Mouse (Mus musculus) monocyte, adult 59 days (primary cell): ENCODE results near the gene Cog8. TPM values are rescaled to one million over a fixed set of nuclear protein-coding genes. Genes with fewer than 3 reads are reported as not detected.

Experiments used
- total RNA-seq, 2 experiments: library from RNA; stranded (reverse); gene quantifications; one replicate each; pipeline ENCODE4 v1.2.4; 2023

Cog8 gene
- 10 to 100 TPM; 24.4 to 24.9 TPM for total RNA-seq

DNA sequence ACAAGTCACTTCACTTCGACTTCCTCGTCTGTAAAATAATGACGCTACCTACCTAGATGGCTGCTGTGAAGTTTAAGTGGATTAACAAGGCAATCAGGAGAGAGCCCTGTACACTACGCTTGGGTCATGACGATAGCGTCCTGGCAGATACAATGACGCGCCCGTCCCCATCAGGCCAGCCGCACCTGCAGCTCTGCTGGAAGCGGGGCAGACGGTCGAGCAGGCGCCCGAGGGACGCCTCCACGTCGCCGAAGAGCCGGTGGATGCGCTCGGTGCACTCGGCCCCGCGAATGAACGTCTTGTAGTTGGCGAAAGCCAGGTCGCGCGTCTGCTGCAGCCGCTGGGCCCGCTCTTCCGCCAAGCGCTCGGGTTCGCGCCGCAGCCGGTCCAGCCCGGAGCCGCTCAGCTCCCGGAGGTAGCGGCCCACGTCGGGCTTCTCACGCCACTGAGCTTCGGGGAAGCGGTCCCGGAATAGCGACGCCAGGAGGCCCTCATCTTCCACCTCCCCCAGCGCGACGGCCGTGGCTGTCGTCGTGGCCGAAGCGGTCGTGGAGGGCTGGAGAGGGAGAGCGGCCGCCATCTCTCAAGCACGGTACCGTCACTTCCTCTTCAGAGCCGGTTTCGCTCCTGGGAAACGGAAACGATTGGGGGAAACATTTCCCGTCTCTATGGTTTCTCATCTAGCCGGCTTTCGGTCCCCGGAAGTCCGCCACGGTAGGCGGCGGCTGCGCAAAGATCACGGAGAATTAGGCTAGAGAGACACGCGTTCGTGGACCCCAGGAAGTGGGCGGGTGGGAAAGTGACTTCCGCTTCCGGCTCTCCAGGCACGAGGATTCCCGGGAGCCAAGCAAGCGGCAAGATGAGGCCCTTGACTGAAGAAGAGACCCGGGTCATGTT lies at the start of gene Cog8, which contains the start of gene Nip7:
Gene Cog8 (minus strand): TSS at position 614 of the 897 bp plus-strand sequence.
Gene Nip7 (plus strand): TSS at position 802 of the 897 bp plus-strand sequence.

DNA sequence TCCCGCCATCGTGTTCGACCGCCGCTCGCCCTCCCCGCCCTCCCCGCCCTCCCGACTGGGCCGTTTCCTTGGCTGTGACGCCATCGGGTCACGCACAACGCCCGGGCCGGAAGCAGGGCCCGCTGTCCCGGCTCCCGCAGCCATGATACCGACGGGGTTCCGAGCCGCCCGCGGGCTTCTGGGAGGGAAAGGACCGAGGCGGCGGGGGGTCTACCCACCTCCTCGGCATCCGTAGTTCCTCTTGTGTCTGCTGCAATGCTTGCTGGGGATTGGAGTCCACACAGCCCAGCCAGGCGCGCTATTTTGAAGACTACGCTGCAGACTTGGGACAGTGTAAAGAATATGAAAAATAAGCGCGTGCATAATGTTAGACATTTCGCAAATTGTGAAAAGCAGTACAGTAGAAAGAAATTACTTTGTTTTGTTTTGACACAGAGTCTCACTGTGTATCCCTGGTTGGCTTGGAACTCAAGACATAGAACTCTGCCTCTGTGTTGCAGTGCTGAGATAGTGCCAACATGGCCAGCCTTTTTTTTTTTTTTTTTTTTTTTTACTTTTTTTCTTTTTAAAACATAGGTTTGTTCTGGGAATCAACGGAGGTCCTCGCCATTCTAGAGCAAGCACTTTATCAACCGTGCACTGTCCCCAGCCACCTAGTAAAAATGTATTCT lies 40.0 kb upstream of the Cog8 start, which contains the start of gene Terf2:
Gene Terf2 (minus strand): TSS at position 182 of the 671 bp plus-strand sequence.

DNA sequence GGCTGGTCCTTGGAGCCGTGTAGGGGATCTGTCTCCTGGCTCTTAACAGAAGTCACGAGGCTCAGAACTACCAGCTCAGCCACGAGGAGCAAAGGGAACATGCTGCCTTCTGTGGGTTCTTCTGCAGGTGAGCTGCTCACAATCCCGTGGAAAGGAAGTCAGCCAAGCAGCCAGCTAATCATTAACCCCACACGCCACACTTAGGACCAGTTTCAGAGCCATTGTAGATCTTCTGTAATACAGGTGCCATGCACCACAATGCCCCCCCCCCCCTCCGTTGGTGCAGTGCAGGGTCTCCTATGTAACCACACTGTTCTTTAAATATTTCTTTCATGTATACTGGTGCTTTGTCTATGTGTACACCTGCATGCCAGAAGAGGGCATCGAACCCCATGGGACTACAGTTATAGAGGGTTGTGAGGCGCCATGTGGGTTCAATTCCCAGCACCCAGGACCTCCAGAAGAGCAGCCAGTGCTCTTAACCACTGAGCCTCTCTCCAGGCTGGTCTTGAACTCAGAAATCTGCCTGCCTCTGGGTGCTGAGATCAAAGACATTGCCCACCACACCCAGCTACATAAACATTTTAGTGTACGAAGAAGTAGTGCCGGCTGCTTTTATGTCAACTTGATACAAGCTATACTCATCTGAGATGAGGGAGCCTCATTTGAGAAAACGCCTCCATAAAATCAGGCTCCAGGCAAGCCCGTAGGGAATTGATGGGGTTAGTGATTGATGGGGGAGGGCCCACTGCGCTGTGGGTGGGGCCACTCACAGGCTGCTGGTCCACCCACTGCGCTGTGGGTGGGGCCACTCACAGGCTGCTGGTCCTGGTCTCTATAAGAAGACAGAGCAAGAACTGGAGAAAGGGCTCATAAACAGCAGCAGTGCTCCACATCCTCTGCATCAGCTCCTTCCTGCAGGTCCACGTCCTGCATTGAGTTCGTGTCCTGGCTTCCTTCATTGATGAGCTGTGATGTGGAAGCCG lies 9.3 kb upstream of the Cog8 start, which contains the start of gene Tmed6:
Gene Tmed6 (minus strand): TSS at position 134 of the 986 bp plus-strand sequence.

DNA sequence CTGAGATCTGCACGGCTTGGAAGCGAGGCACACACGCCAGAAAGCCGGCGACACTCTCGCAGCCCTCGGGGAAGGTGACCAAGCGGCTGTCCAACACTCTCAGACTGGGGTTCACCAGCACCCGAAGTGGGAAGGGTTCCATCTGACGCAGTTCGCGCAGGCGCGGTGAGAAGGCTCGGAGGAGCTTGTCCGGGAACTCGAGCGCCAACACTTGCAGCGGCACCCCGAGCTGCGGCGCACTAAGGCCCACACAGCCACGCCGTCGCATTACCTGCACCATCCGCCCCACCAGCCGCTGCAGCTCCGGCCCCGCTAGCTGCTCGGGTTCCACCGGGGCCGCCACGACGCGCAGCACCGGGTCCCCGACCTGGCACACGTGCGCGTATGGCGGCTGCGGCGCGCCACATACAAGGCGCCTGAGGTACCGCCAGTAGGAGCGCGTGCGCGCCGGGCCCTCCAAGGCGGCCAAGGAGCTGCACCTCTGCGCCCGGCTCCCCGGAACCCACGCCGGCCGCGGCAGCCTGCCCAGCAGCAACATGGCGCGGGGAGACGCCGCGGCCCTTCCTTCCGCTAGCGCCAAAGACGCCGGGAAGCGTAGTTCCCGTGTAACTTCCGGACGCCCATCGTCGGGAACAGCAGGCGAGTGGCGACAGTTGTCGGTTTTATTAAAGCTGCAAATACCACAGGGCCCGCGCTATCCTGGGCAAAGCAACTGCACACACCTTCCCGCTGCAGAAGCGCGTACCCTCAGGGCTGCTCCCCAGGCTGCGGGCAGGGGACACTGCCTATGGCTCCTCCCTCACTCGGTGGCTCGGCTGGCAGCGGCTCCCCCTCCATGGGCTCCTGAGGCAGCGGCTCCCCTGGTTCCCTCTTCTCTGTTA lies 8.2 kb downstream of the Cog8 start, which contains the start of gene Pdf:
Gene Pdf (minus strand): TSS at position 554 of the 881 bp plus-strand sequence.

DNA sequence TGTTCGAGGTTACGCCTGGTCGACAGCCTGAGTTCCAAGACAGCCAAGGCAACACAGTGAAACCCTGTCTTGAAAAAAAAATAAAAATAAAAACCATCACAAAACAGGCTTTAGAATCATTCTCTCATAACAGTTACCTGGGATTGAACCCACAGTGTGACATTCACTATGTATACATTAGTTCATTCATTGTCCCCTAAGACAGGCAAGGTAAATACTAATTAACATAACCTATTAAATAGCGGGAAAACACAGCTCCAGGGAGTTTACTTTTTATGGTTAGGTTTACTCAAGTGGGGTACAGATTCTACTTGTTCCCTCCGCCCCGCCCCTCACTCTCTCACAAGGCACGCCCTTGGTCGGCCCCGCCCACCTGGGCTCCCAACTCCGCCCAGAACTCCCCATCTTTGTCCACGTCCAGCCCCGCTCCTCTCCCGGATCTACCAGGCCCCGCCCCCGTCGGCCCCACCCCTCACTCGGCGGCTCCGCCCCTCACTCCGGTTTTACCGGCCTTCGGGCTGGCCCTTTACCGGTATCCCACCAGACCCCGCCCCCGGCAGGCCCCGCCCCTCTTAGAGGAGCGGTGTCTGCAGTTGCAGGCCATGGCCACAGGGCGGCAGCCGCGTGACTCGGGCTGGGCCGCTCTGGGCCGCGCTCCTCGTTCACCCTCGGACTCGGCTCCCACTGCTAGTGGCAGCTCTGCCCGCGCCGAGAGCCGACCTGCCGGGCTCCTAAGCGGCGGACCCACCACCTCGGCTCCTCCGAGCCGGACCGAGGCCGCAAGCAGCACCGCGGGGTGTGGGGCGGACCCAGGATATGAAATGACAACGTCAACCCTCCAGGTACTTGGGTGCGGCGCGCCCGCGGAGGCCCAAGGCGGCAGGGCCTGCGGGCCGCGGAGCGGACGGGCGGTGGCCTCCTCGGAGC lies 25.6 kb downstream of the Cog8 start, which contains the start of gene Vps4a:
Gene Vps4a (plus strand): TSS at position 573 of the 927 bp plus-strand sequence.

Other genes with a start within 250 kb of the Cog8 start
- under 1 TPM; 0.08 to 0.55 TPM for gene Has3, start 186.4 kb downstream of the Cog8 start, total RNA-seq
- gene Utp4, start 163.1 kb downstream of the Cog8 start, total RNA-seq: 10 to 100 TPM; 16.8 to 17.1 TPM
- 10 to 100 TPM; 11.8 to 13.9 TPM for gene Sntb2, start 120.9 kb downstream of the Cog8 start, total RNA-seq
- gene Vps4a, start 25.5 kb downstream of the Cog8 start, total RNA-seq: 10 to 100 TPM; 34.3 to 37.7 TPM
- gene Pdf, start 8.1 kb downstream of the Cog8 start, total RNA-seq: 1 to 10 TPM; 7.5 TPM
- gene Nip7, start 188 bp upstream of the Cog8 start, total RNA-seq: 10 to 100 TPM; 28.5 to 35.2 TPM
- gene Tmed6, start 9.0 kb upstream of the Cog8 start, total RNA-seq: under 1 TPM in 1 of 2 experiments, not detected in 1; 0.85 TPM
- 10 to 100 TPM; 25.1 to 27.2 TPM for gene Terf2, start 39.9 kb upstream of the Cog8 start, total RNA-seq
- 10 to 100 TPM; 34.9 to 35.2 TPM for gene Cyb5b, start 94.0 kb upstream of the Cog8 start, total RNA-seq
- gene Nfat5, start 236.8 kb upstream of the Cog8 start, total RNA-seq: 100 to 1,000 TPM; 100 to 102 TPM